Mouse (Mus musculus) T-helper 17 cell (primary cell): ENCODE results near the gene Pde2a.

Experiments used
- in situ Hi-C, 2 experiments: fragments of 300-600 bp; cut with MboI, MseI; formaldehyde crosslinking; loops; 1 replicate in 1 of 2; 2 replicates in 1 of 2; pipeline ENCODE4 v1.15.1; 2025; ENCODE audit warnings: high pct_unique_total_duplicates in 2 of 2

Pde2a gene

DNA sequence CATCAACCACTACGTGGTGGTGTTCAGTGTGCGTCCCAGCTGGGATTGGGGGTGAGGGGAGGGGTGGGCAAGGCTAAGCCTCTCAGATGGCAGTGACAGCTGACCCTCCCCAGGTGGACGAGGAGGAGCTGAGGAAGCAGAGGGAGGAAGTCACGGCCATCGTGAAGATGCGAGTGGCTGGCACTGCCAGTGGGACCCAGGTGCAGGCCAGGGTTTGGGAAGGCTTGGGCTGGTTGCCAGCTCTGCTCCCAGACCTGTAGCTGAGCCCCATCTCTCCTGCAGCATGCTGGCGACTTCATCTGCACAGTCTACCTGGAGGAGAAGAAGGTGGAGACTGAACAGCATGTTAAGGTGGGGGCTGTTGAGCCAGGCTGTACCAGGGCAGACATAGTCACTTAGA is 20.0 kb upstream of the Pde2a start:
- in situ Hi-C loops = no loop called here

DNA sequence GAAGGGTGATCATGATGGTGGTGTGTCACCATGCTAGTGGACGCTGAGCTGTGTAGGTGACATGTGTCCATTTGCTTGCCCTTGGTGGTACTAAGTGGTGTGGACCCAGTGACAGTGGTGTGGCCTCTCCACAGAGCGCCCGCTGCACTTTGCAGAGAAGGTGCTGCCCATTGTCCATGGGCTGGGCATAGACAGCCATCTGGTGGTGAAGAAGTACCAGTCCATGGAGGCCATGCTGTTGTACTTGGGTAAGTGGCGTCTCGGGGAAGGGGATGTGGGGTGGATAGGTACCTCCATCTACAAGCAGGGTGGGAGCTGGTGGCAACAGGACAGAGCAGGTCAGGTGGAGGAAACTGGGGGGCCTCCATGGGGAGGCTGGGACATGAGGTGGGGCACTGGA is 17.7 kb upstream of the Pde2a start:
- in situ Hi-C loops = no loop called here

DNA sequence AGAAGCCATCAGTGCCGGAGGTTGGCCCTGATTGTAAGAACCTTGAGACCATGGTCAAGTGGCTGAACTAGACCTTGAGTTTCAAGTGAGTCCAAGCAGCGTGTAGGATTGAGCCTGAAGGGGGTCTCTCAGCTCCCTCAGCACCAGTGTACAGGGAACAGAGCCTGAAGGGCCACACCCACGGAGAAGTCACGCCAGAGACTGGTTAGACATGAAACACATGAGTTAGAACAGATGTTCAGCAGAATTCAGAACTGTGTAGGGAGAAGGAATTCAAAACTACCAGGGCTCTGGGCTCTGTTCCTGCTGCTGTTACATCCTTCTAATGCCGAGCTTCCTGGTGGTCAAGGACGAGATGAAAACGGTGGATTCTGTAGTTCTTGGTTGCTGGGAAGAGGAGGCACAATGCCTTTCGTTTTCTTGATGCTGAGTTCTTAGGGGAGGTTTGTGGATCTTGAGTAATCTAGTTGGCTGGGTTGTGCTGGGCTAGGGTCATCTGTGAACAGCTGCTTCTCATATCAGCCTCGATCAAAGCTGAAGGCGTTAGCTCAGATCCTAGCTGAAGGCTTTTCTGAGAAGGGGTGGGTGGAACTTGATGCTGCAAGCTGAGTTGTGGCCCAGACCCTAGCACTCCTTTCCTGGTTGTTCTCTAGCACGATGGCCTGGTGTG is 11.1 kb upstream of the Pde2a start, which contains the start of gene Gm45837:
TSS of gene Gm45837 (plus strand) at position 620 of the 670 bp plus-strand sequence.
- in situ Hi-C loops = no loop called here

DNA sequence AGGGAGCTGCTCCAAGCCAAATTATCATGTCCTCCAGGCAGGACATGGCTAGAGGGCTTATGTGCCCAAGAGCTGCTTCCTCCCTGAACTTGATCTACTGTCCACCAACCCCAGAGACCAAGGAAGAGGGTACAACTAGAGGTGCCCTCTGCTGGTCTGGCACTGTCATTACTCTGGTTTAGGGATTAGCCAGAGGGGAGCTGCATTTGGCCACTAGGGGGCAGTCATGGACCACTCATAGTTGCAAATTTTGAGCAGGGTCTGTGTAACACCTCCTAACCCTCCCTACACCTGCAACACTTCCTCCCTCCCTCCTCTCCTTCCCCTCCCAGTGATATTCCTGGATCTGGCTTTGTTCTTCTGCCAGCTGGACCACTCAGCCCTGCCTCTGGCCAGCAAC is 8.7 kb upstream of the Pde2a start:
- in situ Hi-C loops = no loop called here

DNA sequence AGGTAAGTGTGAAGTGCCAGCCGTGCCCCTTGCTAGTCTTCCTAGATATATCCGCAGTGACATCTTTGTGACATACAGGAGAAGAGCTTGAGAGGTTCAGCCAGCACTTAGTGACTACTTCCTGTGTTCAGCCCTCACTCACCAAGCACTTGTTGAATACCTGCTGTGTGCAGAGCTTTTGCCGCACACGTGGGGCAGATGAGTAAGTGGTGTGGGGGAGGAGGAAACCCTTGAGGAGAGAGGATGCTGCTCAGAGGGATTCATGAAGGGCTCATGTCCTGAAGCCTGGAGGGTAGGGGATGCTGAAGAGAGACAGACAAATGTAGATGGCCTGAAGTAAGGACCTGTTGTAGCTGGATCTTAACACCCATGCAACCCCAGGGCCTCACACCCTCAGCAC is 7.3 kb upstream of the Pde2a start:
- in situ Hi-C loops = no loop called here

DNA sequence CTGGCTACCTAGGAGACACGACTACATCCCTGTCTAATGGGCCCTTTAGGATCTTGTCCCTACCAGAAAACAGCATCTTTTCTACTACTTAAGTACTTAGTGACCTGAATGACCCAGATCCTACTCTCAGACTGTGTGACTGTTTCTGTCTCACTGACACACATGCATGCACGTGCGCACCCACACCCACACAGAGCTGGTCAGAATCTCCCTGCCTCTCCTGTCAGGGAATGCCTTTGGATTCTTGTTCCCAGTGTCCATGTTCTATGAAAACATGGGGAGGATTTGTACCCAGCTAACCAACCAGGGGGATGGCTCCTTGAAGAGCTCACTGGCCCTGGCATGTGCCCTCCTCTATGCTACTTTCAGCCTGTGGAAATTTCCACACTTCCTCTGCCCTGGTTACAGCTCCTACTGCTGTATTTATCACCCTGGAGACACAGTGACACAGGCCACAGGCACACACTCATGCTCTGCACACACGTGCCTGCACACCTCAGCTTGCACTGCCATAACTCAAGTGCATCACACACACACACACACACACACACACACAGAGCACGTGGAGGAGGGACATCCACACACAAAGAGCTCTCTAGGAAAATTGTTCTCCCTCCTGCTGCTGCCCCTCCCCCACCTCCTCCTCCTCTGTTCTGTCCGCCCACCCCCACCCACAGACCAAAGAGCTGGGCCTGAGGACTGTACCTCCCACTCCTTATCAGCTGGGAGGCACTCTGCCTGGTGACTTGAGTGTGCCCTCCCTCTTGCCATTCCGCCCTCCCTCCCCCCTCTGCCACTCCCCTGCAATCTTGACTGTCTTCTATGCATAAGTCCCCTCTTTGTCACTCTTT is 6.6 kb upstream of the Pde2a start:
- in situ Hi-C loops = no loop called here

DNA sequence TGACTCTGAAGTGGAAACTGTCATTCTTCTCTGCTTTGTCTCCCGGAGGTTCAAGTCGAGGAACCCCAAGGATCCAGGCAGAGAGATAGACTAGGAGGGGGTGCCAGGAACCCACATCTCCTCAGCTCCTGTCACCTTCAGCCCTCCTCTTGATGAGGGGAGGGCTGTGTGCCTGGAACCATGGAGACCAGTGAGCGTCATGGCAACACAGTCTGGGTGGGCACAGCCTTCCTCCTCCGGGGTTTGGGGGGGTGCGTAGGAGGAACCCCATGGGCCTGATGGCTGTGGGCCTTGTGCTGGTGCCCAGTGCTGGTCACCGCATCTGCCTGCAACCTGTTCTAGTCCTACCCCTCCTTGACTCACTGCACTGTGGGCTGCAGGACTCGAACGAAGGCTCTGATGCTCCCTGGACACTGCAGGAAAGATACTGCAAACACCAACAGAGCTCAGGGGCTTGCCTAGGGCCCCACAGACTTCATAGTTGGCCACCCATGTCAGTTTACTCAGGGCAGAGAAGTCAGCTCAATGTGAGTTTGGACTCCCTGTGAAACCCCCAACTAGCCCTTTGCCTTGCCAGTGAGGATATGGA is 5.9 kb upstream of the Pde2a start:
- in situ Hi-C loops = no loop called here

DNA sequence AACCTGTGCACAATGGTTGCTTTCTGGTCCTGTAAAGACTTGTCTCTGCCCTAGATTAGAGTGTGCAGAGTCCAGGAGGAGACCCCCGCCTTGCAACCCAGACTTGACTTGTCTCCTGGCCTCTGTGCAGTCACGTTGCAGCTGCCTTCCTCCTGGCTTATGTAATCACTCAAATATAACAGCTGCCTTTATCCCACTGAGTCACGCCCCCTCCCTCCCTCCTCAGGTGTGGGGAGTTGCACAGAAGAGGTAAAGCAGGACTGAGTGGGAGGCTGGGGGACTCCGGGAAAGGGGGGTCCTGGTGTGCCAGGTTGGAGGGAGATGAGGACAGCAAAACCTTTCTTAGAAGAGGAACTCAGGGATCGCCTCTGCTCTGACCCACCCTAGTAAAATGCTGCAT is 5.1 kb upstream of the Pde2a start:
- in situ Hi-C loops = no loop called here

DNA sequence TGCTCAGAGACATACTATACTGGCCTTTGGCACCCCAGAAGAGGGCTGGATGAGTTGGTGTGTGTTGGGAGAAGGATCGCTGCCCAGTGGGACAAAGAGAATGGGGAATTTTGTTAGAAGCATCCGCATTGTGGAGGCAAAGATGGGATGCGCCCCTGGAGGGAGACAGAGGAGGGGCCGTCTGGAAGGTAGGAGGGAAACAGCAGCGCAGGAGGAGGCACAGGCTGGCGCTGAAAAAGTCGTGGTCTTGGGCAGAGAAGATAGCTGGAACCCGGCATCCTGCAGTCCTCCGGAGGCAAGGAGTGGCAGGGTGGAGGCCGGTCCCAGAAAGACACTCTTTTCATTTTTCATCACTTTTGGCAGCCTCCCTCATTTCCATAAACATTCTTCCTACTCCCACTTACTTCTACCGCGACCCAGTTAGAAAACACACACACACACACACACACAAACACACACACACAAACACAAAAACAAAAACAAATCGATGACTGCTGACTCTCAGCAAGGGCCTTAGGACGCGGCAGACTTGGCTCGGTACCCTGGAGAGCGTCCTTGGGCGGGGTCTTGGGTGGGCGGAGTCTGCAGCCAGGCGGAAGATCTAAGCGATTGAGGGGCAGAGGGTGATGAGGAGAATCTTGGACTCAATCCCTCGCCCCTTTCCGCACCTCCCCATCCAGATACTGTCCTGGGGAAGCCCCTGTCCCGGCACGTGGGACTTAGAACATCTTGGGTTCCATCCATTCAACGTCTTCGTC is 2.3 kb upstream of the Pde2a start:
- in situ Hi-C loops = no loop called here

DNA sequence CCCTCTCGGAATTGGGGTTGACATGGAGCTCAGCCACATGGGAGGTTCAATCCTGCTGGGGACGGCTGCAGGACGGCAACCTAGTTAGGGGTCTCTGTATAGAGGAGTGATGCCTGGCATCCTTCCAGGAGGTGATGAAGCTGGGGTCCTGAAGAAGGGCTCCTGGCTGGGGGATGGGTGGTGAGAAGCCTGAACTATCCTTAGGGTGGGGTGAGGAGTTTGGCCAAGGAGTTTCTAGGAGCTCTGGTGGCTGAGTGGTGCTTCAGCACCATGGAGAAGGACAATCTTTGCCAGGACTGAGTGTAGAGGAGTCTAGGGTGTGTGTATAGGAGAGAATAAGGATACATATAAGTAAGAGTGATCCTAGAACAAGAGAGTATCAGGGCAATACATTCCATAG is 578 bp downstream of the Pde2a start:
- in situ Hi-C loops = loop anchor here in 1 of 2 experiments (10.0 kb wide), 1 partner anchor 1597 kb away; the partner anchor contains the start of gene Neu3

DNA sequence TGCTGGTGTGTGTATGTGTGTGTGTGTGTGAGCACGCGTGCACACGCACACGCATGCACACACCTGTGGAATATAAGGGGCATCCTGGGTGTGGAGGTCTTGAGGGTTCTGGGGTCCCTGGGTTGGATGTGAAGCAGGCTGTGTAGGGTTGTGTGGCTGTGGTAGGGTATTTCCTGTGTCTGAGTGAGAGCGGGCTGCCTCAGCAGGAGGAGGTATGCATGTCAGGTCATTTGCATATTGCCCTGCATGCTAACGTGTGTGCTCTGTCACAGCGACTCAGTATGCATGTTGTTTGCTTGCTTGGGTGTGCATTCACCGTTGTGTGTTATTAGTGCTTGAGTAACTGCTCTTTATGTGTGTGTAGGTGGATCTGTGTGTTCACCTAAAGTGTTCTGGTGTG is 1.2 kb downstream of the Pde2a start:
- in situ Hi-C loops = loop anchor here in 1 of 2 experiments (10.0 kb wide), 1 partner anchor 1598 kb away; the partner anchor contains the start of gene Neu3

DNA sequence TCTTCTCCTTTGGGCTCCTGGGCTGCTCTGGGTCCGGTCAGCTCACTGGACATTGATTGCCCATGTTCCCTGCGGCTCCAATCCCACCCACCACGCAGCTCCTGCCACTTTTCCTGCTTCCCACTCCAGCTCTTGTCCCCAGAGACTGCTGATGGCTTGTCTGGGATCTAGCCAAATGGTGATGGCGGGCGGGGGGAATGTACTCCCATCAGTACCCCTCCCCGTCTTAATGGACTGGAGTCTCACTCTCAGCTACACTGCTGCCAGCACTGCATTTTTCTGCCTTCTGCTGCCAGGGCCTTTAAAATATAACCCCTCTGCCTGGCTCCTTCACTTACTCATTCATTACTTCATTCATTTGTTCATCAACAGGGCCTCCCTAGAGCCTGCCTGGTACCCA is 2.5 kb downstream of the Pde2a start:
- in situ Hi-C loops = loop anchor here in 1 of 2 experiments (10.0 kb wide), 1 partner anchor 1599 kb away; the partner anchor contains the start of gene Neu3

DNA sequence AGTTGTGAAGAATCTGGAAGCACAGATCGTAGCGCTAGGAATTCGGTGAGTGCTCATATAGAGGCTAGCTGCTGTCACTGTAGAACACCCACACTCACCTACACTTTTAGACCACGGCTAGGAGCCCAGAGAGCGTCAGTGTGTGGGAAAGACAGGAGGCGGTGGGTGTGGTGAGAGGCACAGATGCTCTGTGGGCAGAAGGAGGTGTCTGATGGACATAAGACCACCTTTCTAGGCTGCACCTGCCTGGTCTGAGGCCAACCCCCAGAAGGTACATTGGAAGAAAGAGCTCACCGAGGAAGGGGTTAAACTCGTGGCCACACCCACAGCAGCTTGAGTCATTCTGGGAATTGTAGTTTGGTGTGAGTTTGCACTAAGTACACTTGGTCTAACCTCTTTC is 5.2 kb downstream of the Pde2a start:
- in situ Hi-C loops = loop anchor here in 1 of 2 experiments (10.0 kb wide), 1 partner anchor 1602 kb away; the partner anchor contains the start of gene Neu3

DNA sequence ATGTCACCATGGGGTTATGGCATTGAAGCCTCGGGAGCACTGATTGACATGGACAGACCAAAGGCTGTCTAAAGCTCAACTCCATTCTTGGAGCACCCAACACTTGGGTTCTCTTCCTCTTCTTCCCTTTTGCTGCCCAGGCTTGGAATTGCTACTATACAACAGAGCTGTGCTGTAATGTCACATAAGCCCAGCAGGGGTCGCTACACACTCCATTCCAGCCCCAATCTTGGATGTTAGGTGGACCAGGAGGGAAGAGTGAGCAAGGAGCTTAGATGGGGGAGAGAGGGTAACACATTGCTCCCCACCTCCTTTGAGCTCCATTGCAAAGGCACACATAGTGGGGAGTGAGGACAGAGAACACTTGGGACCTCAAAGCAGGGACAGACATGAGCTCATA is 6.2 kb downstream of the Pde2a start:
- in situ Hi-C loops = loop anchor here in 1 of 2 experiments (10.0 kb wide), 1 partner anchor 1603 kb away; the partner anchor contains the start of gene Neu3

DNA sequence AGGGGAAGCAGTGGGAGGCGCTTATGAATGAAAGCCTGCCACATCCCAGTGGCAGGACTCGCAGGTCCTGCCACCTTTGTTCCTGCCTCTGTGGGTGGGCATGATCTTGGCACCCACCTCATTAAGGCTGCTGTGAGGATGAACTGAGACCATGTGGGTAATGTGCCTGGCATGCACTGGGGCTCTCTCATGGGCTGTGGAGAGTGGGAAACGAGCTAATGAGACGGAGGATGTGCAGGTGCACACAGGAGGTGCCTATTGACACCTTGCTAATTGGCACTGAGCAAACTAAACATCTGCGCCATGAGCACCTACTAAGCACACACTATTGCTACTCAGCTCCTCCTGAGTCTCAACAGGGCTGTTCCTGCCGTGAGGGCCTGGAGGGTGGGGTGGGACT is 13.5 kb downstream of the Pde2a start:
- in situ Hi-C loops = no loop called here

DNA sequence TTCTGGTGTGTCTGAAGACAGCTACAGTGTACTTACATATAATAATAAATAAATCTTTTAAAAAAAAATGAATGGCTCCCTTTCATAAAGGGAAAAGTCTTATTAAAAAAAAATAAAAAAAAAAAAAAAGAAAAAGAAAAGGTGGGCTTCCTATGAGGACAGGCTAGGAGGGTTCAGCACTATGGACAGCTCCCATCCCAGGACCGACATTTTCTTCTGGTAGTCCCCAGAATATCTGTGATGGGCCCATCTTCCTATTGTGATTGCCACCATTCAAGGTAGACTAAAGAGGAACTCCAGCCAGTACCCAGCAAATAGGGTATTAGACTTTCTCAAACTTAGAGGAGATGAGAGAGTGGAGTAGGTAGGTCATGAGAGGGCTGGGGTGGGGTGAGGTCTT is 16.4 kb downstream of the Pde2a start:
- in situ Hi-C loops = no loop called here

DNA sequence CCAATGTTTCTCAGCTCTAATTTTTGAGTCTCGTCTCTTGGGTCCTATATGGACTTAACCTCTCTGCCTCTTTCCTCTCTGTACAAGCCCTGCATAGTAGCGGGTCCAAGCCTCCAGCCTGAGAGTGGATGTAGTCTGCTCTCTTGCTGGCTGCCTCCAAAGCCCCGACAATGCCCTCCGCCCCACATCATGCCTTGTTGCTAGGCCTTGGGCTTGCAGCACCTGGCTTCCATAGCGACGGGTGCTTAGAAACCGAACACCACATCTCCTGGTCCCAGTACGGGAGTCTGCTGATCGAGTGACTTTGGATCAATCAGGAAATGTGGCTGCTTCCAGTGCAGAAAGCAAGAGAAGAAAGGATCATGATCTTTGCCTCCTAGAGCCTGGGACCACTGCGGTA is 21.6 kb downstream of the Pde2a start:
- in situ Hi-C loops = loop anchor here in 1 of 2 experiments (5.0 kb wide), 1 partner anchor 184 kb away; no protein-coding TSS in a partner anchor

DNA sequence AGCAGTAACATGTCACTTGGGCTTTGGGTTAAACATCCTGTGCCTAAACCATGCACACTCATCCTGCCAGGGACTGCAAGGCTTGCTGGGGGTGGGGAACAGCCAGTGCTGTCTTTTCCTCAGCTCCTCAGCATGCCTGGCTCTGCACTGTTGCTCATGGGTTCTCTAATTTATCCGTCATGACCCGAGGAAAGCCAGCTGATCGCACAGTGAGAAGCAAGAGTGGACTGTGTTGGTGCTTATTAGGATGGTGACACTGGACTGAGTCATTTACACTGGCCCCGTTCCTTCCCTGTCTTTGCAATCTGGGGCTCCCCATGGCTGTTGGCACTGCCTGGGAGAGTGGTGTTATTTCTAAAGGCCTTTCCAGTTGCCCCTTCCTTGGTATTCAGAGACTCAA is 22.7 kb downstream of the Pde2a start:
- in situ Hi-C loops = loop anchor here in 1 of 2 experiments (5.0 kb wide), 1 partner anchor 183 kb away; no protein-coding TSS in a partner anchor

DNA sequence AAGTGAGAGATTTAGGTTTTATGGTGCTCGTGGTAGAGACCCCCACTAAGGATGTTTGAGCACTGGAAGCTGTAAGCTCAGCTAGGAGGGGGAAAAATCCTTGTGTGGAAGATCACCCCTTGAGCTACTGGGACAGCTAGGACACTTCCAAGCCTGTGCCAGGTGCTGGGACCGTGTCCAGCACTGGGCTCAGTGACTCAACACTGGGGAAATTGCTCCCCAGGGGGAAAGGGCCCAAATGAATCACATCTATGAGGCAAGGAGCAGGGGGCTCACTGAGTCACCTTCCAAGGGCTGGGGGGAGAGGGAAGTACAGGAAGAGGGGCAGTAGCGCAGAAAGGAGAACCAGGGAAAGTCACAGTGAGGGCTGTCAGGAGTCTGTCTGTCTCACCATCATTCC is 28.4 kb downstream of the Pde2a start:
- in situ Hi-C loops = loop anchor here (5.0 kb wide), 2 partner anchors 52 to 172 kb away; no protein-coding TSS in a partner anchor

DNA sequence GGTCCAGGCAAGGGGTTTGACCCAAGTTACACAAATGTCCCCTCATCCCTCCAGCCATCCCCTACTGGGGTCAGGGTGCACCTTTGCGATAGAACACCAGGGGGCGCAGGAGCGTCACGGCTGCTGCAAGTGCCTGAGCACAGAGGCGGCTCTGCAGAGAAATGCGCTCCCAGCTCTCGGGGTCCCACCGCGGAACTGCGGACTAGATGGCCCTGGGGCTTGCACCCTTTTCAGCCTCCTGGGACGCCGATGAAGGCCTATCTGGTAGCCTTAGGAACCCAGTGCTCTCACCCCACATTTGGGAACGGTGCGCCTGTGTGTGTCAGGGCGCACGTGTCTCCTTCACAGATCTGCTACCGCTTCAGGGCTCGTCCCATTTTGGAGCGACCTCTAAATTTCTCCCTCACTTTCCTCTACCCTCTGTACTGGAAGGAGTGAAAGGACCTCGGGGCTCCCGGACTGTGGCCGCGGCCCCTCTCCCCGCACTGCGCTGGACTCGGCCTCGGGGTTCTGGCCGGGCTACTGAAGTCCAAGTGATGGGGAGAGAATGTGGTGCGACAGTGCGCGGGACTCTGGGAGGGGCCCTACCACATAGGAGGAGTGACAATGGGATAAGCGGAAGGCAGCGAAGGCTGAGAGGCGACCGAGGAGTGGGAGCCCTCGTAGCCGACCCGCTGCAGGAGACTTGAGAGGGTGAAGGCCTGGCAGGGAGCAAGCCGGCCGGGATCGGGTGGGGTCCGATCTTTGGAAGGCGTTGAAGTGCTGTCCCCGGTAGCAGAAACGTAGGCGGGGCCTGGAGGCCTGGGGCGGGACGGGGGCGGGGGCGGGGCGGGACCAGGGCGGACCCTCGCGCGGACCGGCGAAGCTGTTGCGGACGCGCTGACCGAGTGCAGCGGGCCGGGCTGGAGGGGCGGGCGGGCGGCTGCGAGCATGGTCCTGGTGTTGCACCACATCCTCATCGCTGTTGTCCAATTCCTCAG is 29.2 kb downstream of the Pde2a start:
- in situ Hi-C loops = loop anchor here (5.0 kb wide), 1 partner anchor 52 kb away; no protein-coding TSS in a partner anchor
